Mouse (Mus musculus) ovary, postnatal 14 days (tissue): ENCODE data around the gene Sipa1l1.

Source experiments
- DNase-seq: peaks from one replicate; pipeline ENCODE4 v3.0.0; 2022; ENCODE audit warnings: low spot score

The Sipa1l1 gene

GRCm38 (mm10) chr12:82251328-82251727 lies 82.2 kb downstream of the Sipa1l1 start:
- DNase-seq: no peak

- no peak for DNase-seq
Observed at GRCm38 (mm10) chr12:82254076-82254475, 85.0 kb downstream of the Sipa1l1 start.

GRCm38 (mm10) chr12:82256012-82256411 lies 86.9 kb downstream of the Sipa1l1 start:
- DNase-seq: no peak

- DNase-seq: no peak
Observed at GRCm38 (mm10) chr12:82256921-82257500, 87.9 kb downstream of the Sipa1l1 start.

GRCm38 (mm10) chr12:82257994-82258785 lies 89.1 kb downstream of the Sipa1l1 start:
- no peak for DNase-seq

- DNase-seq: no peak
Observed at GRCm38 (mm10) chr12:82263443-82263842, 94.3 kb downstream of the Sipa1l1 start.

- no peak for DNase-seq
Observed at GRCm38 (mm10) chr12:82264083-82264851, 95.1 kb downstream of the Sipa1l1 start.

- peak; percentile 36 for DNase-seq
Observed at GRCm38 (mm10) chr12:82265335-82266274, 96.5 kb downstream of the Sipa1l1 start.

- no peak for DNase-seq
Observed at GRCm38 (mm10) chr12:82271447-82271846, 102.3 kb downstream of the Sipa1l1 start.

GRCm38 (mm10) chr12:82273503-82273902 lies 104.4 kb downstream of the Sipa1l1 start:
- DNase-seq: no peak

- no peak for DNase-seq
Observed at GRCm38 (mm10) chr12:82274576-82274975, 105.5 kb downstream of the Sipa1l1 start.

- DNase-seq: peak; percentile 31
Observed at GRCm38 (mm10) chr12:82275767-82276166, 106.6 kb downstream of the Sipa1l1 start.

- DNase-seq: no peak
Observed at GRCm38 (mm10) chr12:82276591-82276990, 107.5 kb downstream of the Sipa1l1 start.

GRCm38 (mm10) chr12:82284617-82285016 lies 115.5 kb downstream of the Sipa1l1 start:
- no peak for DNase-seq

GRCm38 (mm10) chr12:82285018-82285417 lies 115.9 kb downstream of the Sipa1l1 start:
- DNase-seq: no peak

GRCm38 (mm10) chr12:82286068-82286467 lies 116.9 kb downstream of the Sipa1l1 start:
- DNase-seq: no peak

GRCm38 (mm10) chr12:82286804-82287203 lies 117.7 kb downstream of the Sipa1l1 start:
- DNase-seq: no peak

GRCm38 (mm10) chr12:82293545-82294247 lies 124.6 kb downstream of the Sipa1l1 start:
- no peak for DNase-seq

- no peak for DNase-seq
Observed at GRCm38 (mm10) chr12:82294906-82295887, 126.1 kb downstream of the Sipa1l1 start.

- no peak for DNase-seq
Observed at GRCm38 (mm10) chr12:82296276-82296675, 127.2 kb downstream of the Sipa1l1 start.
